Mouse (Mus musculus) left cerebral cortex, adult 6 months (tissue): Measurements from ENCODE around the gene Csnk1g1. TPM values are rescaled to one million over a fixed set of nuclear protein-coding genes. Genes with fewer than 3 reads are reported as not detected.

Experiments used
- long read RNA-seq, 2 experiments: library from polyadenylated mRNA; unstranded; transcript quantifications; one replicate each; pipeline ENCODE4 v2.0.0; 2019 to 2020
- polyA plus RNA-seq: library from polyadenylated mRNA; unstranded; fragments of <200 nt; fragmentation: Nextera tagmentation; gene quantifications from 2 replicates; pipeline ENCODE4 v1.2.3, GENCODE M21; 2021

The Csnk1g1 gene
- 12.9 and 14.9 TPM in 2 replicates for polyA plus RNA-seq
- long read RNA-seq, experiment 1, partial matches to known transcripts = 9 of 28 reads
- long read RNA-seq, experiment 1, other reads (novel, unspliced or antisense) = 18 of 28 reads
- long read RNA-seq, experiment 2, partial matches to known transcripts = 3 of 13 reads
- long read RNA-seq, experiment 2, other reads (novel, unspliced or antisense) = 9 of 13 reads

DNA sequence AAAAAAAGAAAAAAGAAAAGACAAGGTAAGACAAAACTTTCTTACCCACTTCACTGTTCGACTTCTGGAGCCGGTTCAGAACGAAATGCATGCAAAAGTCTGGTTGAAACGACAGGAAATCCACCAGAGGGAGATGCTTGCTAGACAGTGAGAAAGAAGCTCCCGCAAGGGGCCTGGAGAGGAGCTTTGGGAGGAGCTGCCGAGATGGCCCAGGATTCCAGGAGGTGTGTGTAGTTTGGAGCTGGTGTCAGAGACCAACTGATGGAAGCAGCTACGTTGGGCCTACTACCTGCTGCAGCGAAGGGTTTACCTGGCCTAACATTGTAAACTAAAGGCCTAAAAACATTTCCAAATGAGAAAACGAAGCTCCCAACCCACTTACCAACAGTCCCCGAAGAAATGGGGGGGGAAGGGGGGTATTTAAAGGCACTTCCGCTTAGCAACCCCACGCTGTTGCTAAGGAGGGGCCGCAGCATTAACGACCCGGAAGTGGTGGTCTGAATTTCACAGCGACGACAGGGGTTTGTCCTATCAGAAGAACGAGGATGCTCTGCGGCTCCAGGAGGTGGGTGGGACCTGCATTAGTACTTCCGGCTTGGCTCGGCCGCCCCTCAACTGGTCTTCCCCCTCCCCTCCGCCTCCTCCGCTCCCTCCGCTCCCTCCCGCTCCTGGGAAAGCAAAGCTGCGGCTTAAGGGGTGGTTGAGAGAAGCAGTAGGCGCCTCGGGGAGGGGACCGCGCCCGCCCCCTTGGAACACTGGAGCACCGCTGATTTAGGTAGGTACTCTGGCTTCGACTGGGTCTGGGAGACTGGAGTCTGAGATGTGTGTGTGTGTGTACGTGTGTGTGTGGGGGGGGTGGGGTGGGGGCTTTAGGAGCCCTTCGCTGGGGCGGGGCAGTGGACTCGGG is at the start of gene Csnk1g1, which contains the start of gene Trip4:
Csnk1g1 (plus strand) TSS at position 531 of the 907 bp plus-strand sequence.
Trip4 (minus strand) TSS at position 401 of the 907 bp plus-strand sequence.

DNA sequence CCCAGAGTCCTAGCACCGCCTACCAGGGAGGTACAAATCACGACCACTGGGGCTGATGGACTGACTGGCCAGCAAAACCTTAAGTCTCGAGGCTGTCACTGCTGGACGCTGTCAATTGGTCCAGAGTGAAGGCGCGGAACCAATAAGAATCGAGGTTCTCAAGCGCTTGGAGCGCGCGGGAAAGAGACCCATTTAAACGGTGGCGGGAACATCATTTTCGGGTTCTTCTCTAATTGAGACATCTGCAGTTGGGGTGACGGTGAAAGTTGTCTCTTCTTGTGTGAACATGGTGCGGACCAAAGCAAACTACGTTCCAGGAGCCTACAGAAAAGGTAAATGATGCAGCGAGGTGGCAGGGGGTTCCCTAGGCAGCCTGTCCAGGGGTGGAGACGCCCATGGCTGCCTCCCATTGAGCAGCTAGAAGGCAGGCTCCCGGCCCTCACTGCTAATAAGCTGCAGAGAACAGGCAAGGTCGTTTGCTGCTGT is 18.5 kb upstream of the Csnk1g1 start, which contains the start of gene Pclaf:
Pclaf (plus strand) TSS at position 95 of the 486 bp plus-strand sequence.

DNA sequence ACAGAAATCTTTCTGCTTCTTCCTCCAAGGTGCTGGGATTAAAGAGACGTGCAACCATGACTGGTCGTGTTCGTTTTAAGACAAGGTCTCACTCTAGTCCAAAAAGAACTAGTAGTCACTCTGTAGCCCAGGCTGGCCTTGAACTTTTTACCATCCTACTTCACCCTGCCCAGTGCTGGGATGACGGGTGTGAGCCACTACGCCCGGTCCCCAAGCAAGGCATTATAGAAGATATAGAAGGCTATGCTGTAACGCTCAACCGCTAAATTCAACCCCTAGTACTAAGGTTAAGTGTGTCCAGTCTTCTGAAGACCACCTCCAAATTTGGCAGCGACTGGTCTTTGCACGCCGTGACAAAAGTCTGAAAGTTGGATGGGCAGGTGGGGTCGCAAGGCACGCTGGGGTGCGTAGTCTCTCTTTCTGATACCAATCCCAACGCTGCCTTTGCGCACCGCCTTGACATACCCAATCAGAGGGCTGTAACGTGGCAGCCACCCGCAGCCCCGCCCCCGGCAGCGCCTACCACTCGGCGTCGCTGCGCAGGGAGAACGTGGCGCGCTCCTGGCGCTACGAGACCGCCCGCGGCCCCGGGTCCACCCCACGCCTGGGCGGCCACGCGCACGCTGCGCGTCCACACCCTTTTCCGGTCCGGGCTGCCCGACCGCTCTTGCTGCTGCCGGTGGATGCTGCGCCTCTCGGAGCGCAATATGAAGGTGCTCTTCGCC is 151.0 kb downstream of the Csnk1g1 start, which contains the start of gene Ppib:
Ppib (plus strand) TSS at position 640 of the 725 bp plus-strand sequence.

DNA sequence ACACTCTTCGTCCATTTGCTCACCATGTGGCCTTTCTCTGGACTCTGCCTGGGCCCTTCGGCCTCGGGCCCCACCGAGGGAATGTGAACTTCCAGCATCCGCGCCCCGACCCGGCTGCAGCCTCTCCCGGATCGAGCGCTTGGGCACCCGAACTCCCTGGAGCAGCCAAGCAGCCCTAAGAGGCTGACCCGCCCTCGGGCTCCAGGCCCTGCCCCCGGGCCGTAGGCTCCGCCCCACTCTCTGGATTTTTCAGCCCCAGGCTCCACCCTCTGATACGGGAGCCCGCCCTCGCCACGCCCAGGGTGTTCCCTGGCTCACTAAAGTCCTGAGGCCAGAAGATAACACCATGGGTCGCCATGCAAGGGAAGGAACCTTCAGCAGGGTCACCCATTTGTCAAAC is 160.9 kb downstream of the Csnk1g1 start, which contains the start of gene Snx22:
Snx22 (minus strand) TSS at position 137 of the 400 bp plus-strand sequence.

Other genes starting within 250 kb of the Csnk1g1 start
- 260 and 293 TPM in 2 replicates for gene Oaz2, start 240.9 kb upstream of the Csnk1g1 start, polyA plus RNA-seq
- 3.1 and 3.3 TPM in 2 replicates for gene Zfp609, start 81.4 kb upstream of the Csnk1g1 start, polyA plus RNA-seq
- gene Pclaf, start 18.7 kb upstream of the Csnk1g1 start, polyA plus RNA-seq = 0.80 and 0.85 TPM in 2 replicates
- 13.8 and 18.7 TPM in 2 replicates for gene Trip4, start 130 bp upstream of the Csnk1g1 start, polyA plus RNA-seq
- gene Ppib, start 151.3 kb downstream of the Csnk1g1 start, polyA plus RNA-seq = 251 and 268 TPM in 2 replicates
- gene Snx22, start 160.8 kb downstream of the Csnk1g1 start, polyA plus RNA-seq = 4.0 and 5.7 TPM in 2 replicates
- gene Snx1, start 217.7 kb downstream of the Csnk1g1 start, polyA plus RNA-seq = 62.4 and 71.0 TPM in 2 replicates
- 50.2 and 59.6 TPM in 2 replicates for gene Ciao2a, start 217.7 kb downstream of the Csnk1g1 start, polyA plus RNA-seq
- 4.6 and 5.2 TPM in 2 replicates for gene Dapk2, start 249.3 kb downstream of the Csnk1g1 start, polyA plus RNA-seq